Mouse (Mus musculus): Measurements from ENCODE around the gene Pnpla7. TPM values are rescaled to one million over a fixed set of nuclear protein-coding genes. Genes with fewer than 3 reads are reported as not detected.
"Not testable (repeated sequence)": the region's sequence is repeated elsewhere in the genome, so short reads cannot be mapped to it uniquely, and the experiment has no call there.

Gene Pnpla7
- polyA plus RNA-seq, 1 experiment from 2014 or later, result 6.6 TPM

- H3K27ac ChIP-seq (ENCODE audit: low read length), result no peak overlapping the region
- no peak overlapping the region for H3K4me2 ChIP-seq (ENCODE audit: low read depth, low read length)
- H3K4me1 ChIP-seq (replicated peaks; ENCODE audit: control insufficient read depth, insufficient read depth, low read length), result no peaks in the 10 kb centered on the region
- 77% methylated on average over 4 of the region's 4 CpGs for WGBS
- no peaks in the 10 kb centered on the region for H3K9me3 ChIP-seq (ENCODE audit: control insufficient read depth, low read length)
- no peak overlapping the region for H3K4me3 ChIP-seq (ENCODE audit: low read length)
- no peaks in the 10 kb centered on the region for H3K36me3 ChIP-seq (ENCODE audit: control insufficient read depth, insufficient read depth, low read length)
- ATAC-seq (ENCODE audit: low read depth), result no peak
- H3K27me3 ChIP-seq (ENCODE audit: control insufficient read depth, insufficient read depth, low read depth, low read length), result no peaks in the 10 kb centered on the region
- no peak overlapping the region for H3K9ac ChIP-seq (ENCODE audit: low read length)
Observed at GRCm38 (mm10) chr2:24942092-24942491, 33.7 kb upstream of the Pnpla7 start.

GRCm38 (mm10) chr2:24944304-24944703 lies 31.5 kb upstream of the Pnpla7 start:
- not testable (repeated sequence) for H3K4me2 ChIP-seq (ENCODE audit: low read depth, low read length); ATAC-seq (ENCODE audit: low read depth)
- WGBS, result 36% methylated on average over 2 of the region's 2 CpGs

GRCm38 (mm10) chr2:24949421-24950188 lies 26.2 kb upstream of the Pnpla7 start, which contains the start of gene Zmynd19:
Zmynd19 (plus strand) TSS chr2:24949792.
- H3K9me3 ChIP-seq (ENCODE audit: control insufficient read depth, low read length), result no peaks in the 10 kb centered on the region
- under 1% methylated on average over 70 of the region's 108 CpGs for WGBS

More at GRCm38 (mm10) chr2:24944304-24944703, 31.5 kb upstream of the Pnpla7 start:
- H3K4me1 ChIP-seq (replicated peaks; ENCODE audit: control insufficient read depth, insufficient read depth, low read length); H3K9ac ChIP-seq (ENCODE audit: low read length); H3K4me3 ChIP-seq (ENCODE audit: low read length); H3K27ac ChIP-seq (ENCODE audit: low read length); H3K36me3 ChIP-seq (ENCODE audit: control insufficient read depth, insufficient read depth, low read length); H3K27me3 ChIP-seq (ENCODE audit: control insufficient read depth, insufficient read depth, low read depth, low read length); H3K9me3 ChIP-seq (ENCODE audit: control insufficient read depth, low read length): not testable (repeated sequence)

GRCm38 (mm10) chr2:24950189-24950535 lies 25.7 kb upstream of the Pnpla7 start:
- H3K27ac ChIP-seq (ENCODE audit: low read length), result peak overlapping the region; percentile 54
- H3K4me3 ChIP-seq (ENCODE audit: low read length), result peak overlapping the region; percentile 93
- peak overlapping the region; percentile 91 for H3K9ac ChIP-seq (ENCODE audit: low read length)
- peak overlapping the region; percentile 88 for H3K4me2 ChIP-seq (ENCODE audit: low read depth, low read length)
- WGBS, result under 1% methylated on average over 31 of the region's 31 CpGs
- peaks cover 13% of the 10 kb centered on the region for H3K36me3 ChIP-seq (ENCODE audit: control insufficient read depth, insufficient read depth, low read length)
- H3K9me3 ChIP-seq (ENCODE audit: control insufficient read depth, low read length), result no peaks in the 10 kb centered on the region
- no peak for ATAC-seq (ENCODE audit: low read depth)
- H3K27me3 ChIP-seq (ENCODE audit: control insufficient read depth, insufficient read depth, low read depth, low read length), result no peaks in the 10 kb centered on the region
- peaks cover 13% of the 10 kb centered on the region for H3K4me1 ChIP-seq (replicated peaks; ENCODE audit: control insufficient read depth, insufficient read depth, low read length)

More at GRCm38 (mm10) chr2:24949421-24950188, 26.2 kb upstream of the Pnpla7 start, which contains the start of gene Zmynd19:
- peak within 1 kb of the TSS; percentile 54 for H3K27ac ChIP-seq (ENCODE audit: low read length)
- H3K9ac ChIP-seq (ENCODE audit: low read length), result peak within 1 kb of the TSS; percentile 91
- H3K27me3 ChIP-seq (ENCODE audit: control insufficient read depth, insufficient read depth, low read depth, low read length), result no peaks in the 10 kb centered on the region
- peak within 1 kb of the TSS; percentile 93 for H3K4me3 ChIP-seq (ENCODE audit: low read length)
- peaks cover 13% of the 10 kb centered on the region for H3K4me1 ChIP-seq (replicated peaks; ENCODE audit: control insufficient read depth, insufficient read depth, low read length)
- peak; percentile 100 for ATAC-seq (ENCODE audit: low read depth)
- H3K36me3 ChIP-seq (ENCODE audit: control insufficient read depth, insufficient read depth, low read length), result peaks cover 9% of the 10 kb centered on the region
- peak within 1 kb of the TSS; percentile 88 for H3K4me2 ChIP-seq (ENCODE audit: low read depth, low read length)

- Histone ChIP-seq H3K27me3 (ENCODE audit: control insufficient read depth, insufficient read depth, low read depth, low read length) (no peaks in the 10 kb centered on the region), H3K4me2 (ENCODE audit: low read depth, low read length) (no peak overlapping the region), H3K4me3 (ENCODE audit: low read length) (no peak overlapping the region), H3K27ac (ENCODE audit: low read length) (no peak overlapping the region), H3K36me3 (ENCODE audit: control insufficient read depth, insufficient read depth, low read length) (peaks cover 20% of the 10 kb centered on the region), H3K9me3 (ENCODE audit: control insufficient read depth, low read length) (no peaks in the 10 kb centered on the region), H3K4me1 (replicated peaks; ENCODE audit: control insufficient read depth, insufficient read depth, low read length) (peaks cover 13% of the 10 kb centered on the region), H3K9ac (ENCODE audit: low read length) (no peak overlapping the region)
- ATAC-seq (ENCODE audit: low read depth), result no peak
- 74% methylated on average over 4 of the region's 4 CpGs for WGBS
Observed at GRCm38 (mm10) chr2:24952537-24953055, 23.2 kb upstream of the Pnpla7 start.

GRCm38 (mm10) chr2:24960910-24961309 lies 14.9 kb upstream of the Pnpla7 start:
- Histone ChIP-seq H3K36me3 (ENCODE audit: control insufficient read depth, insufficient read depth, low read length) (peaks cover 21% of the 10 kb centered on the region), H3K9me3 (ENCODE audit: control insufficient read depth, low read length) (no peaks in the 10 kb centered on the region)
- no peak for ATAC-seq (ENCODE audit: low read depth)

GRCm38 (mm10) chr2:24962304-24963000 lies 13.4 kb upstream of the Pnpla7 start, which contains the start of gene Dph7:
Dph7 (plus strand) TSS chr2:24962400.
- H3K4me3 ChIP-seq (ENCODE audit: low read length), result peak within 1 kb of the TSS; percentile 86
- peaks cover 6% of the 10 kb centered on the region for H3K4me1 ChIP-seq (replicated peaks; ENCODE audit: control insufficient read depth, insufficient read depth, low read length)
- peaks cover 27% of the 10 kb centered on the region for H3K36me3 ChIP-seq (ENCODE audit: control insufficient read depth, insufficient read depth, low read length)
- no peaks in the 10 kb centered on the region for H3K27me3 ChIP-seq (ENCODE audit: control insufficient read depth, insufficient read depth, low read depth, low read length)
- ATAC-seq (ENCODE audit: low read depth), result peak; percentile 94
- H3K4me2 ChIP-seq (ENCODE audit: low read depth, low read length), result peak within 1 kb of the TSS; percentile 56
- H3K9ac ChIP-seq (ENCODE audit: low read length), result peak within 1 kb of the TSS; percentile 86
- H3K27ac ChIP-seq (ENCODE audit: low read length), result no peak within 1 kb of the TSS
- H3K9me3 ChIP-seq (ENCODE audit: control insufficient read depth, low read length), result no peaks in the 10 kb centered on the region
- WGBS, result under 1% methylated on average over 28 of the region's 28 CpGs

More at GRCm38 (mm10) chr2:24960910-24961309, 14.9 kb upstream of the Pnpla7 start:
- peaks cover 6% of the 10 kb centered on the region for H3K4me1 ChIP-seq (replicated peaks; ENCODE audit: control insufficient read depth, insufficient read depth, low read length)
- H3K27ac ChIP-seq (ENCODE audit: low read length), result no peak overlapping the region
- no peak overlapping the region for H3K4me2 ChIP-seq (ENCODE audit: low read depth, low read length)
- no peak overlapping the region for H3K9ac ChIP-seq (ENCODE audit: low read length)
- 15% methylated on average over 3 of the region's 3 CpGs for WGBS
- no peaks in the 10 kb centered on the region for H3K27me3 ChIP-seq (ENCODE audit: control insufficient read depth, insufficient read depth, low read depth, low read length)
- no peak overlapping the region for H3K4me3 ChIP-seq (ENCODE audit: low read length)

GRCm38 (mm10) chr2:24970386-24970785 lies 5.4 kb upstream of the Pnpla7 start:
- Histone ChIP-seq H3K36me3 (ENCODE audit: control insufficient read depth, insufficient read depth, low read length) (peaks cover 33% of the 10 kb centered on the region), H3K27me3 (ENCODE audit: control insufficient read depth, insufficient read depth, low read depth, low read length) (no peaks in the 10 kb centered on the region), H3K9me3 (ENCODE audit: control insufficient read depth, low read length) (no peaks in the 10 kb centered on the region), H3K4me2 (ENCODE audit: low read depth, low read length) (no peak overlapping the region), H3K27ac (ENCODE audit: low read length) (no peak overlapping the region), H3K4me3 (ENCODE audit: low read length) (no peak overlapping the region), H3K4me1 (replicated peaks; ENCODE audit: control insufficient read depth, insufficient read depth, low read length) (peaks cover 9% of the 10 kb centered on the region), H3K9ac (ENCODE audit: low read length) (no peak overlapping the region)
- ATAC-seq (ENCODE audit: low read depth), result no peak
- 82% methylated on average over 4 of the region's 4 CpGs for WGBS

GRCm38 (mm10) chr2:24974452-24974851 lies 1.4 kb upstream of the Pnpla7 start:
- not testable (repeated sequence) for ATAC-seq (ENCODE audit: low read depth); H3K27me3 ChIP-seq (ENCODE audit: control insufficient read depth, insufficient read depth, low read depth, low read length); H3K9me3 ChIP-seq (ENCODE audit: control insufficient read depth, low read length)
- peak overlapping the region; percentile 78 for H3K27ac ChIP-seq (ENCODE audit: low read length)
- H3K4me3 ChIP-seq (ENCODE audit: low read length), result peak overlapping the region; percentile 75
- peak overlapping the region; percentile 72 for H3K9ac ChIP-seq (ENCODE audit: low read length)
- H3K4me2 ChIP-seq (ENCODE audit: low read depth, low read length), result peak overlapping the region; percentile 60
- H3K4me1 ChIP-seq (replicated peaks; ENCODE audit: control insufficient read depth, insufficient read depth, low read length), result peaks cover 12% of the 10 kb centered on the region
- under 1% methylated on average over 17 of the region's 17 CpGs for WGBS
- peaks cover 15% of the 10 kb centered on the region for H3K36me3 ChIP-seq (ENCODE audit: control insufficient read depth, insufficient read depth, low read length)

All from lung, embryonic 16.5 days (tissue).